Mouse (Mus musculus) adipose tissue, adult 10 weeks (tissue): ENCODE data around the gene Retnlg. TPM values are rescaled to one million over a fixed set of nuclear protein-coding genes. Genes with fewer than 3 reads are reported as not detected.

ENCODE experiments used
- polyA plus RNA-seq: library from polyadenylated mRNA; stranded (reverse); fragments of 350-450 nt; fragmentation: Illumina TruSeq; extraction: RNeasy Lipid Tissue Mini Kit (QIAGEN cat#74804); gene quantifications from one replicate; pipeline ENCODE4 v1.2.3, GENCODE M21; 2014; ENCODE audit warnings: low read depth, low replicate concordance

Retnlg gene
- polyA plus RNA-seq, result 3.3 TPM

DNA sequence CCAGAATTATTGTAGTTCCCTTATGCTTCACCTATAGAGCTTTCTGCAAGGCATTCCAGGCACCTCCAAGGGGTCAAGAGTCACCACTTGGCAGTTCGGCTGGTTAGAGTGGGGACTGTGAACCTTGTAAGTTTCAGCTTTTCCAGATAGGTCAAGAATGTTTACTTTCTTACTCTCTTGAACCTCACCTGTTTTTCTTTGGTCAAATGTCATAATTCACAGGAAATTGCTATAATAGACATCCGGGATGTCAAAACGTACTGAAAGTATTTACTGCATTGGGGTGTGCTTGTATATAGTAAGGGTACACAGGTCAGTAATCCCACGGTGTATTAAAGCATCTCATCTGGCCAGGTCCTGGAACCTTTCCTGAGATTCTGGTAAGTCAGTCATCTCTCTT, at the start of gene Retnlg:
Gene Retnlg (plus strand): TSS at position 301 of the 400 bp plus-strand sequence.

DNA sequence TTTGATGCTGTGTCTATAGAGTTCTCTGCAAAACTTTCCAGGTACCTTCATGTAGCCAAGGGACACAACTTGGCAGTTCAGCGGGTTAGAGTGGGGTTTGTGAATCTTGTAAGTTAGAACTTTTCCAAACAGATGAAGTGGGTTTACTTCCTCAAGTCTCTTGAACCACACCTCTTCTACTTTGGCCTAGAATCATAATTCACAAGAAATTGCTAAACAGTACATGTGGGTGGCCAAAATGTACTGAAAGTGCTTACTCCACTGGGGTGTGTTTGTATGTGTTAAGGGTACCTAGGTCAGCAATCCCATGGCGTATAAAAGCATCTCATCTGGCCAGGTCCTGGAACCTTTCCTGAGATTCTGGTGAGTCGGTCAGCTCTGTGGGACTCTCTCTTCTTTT, 30.2 kb upstream of the Retnlg start, which contains the start of gene Retnla:
Gene Retnla (plus strand): TSS at position 286 of the 400 bp plus-strand sequence.

Other genes starting within 250 kb of the Retnlg start
- gene Trat1, start 100.6 kb upstream of the Retnlg start, polyA plus RNA-seq, result not detected
- not detected for gene Retnlb, start 55.8 kb upstream of the Retnlg start, polyA plus RNA-seq
- gene Retnla, start 30.1 kb upstream of the Retnlg start, polyA plus RNA-seq, result 672 TPM
- gene Dzip3, start 121.5 kb downstream of the Retnlg start, polyA plus RNA-seq, result 10.1 TPM
- 2.2 TPM for gene Cip2a, start 121.6 kb downstream of the Retnlg start, polyA plus RNA-seq
- 0.11 TPM for gene Myh15, start 184.9 kb downstream of the Retnlg start, polyA plus RNA-seq